Comparison of ENCODE assay signal across 9 mouse cellular contexts in the genomic region with DNA sequence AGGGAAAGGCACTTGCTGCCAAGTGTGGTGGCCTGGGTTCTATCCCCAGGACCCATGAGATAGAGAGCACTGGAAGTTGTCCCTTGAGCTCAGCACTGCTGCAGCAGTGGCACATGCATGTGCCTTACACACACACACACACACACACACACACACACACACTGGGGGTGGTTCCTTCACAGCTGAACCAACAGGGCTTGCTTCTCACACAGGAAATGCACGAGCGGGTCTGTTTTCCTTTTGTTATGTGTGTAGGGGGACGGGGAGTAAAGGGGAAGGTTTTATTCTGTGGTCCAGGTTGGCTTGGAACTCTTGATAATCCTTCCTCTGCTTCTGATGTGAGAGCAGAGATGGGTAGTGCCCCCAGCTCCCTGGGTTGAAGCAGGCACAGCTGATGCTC. TPM values are rescaled to one million over a fixed set of nuclear protein-coding genes. Genes with fewer than 3 reads are reported as not detected.
DNase-seq lines count a peak whose midpoint lies in the region; ATAC-seq lines count a peak whose summit lies in the region.
"Had no signal": no experiment of that assay in that cellular context is flagged by ENCODE, and none has a peak within 500 bp of the region (broad histone marks: within the 10 kb centered on the region; RNA-seq: fewer than 3 reads in every experiment).

No protein-coding gene starts in this region.

- peak overlapping the region; percentile 98 for H3K27ac ChIP-seq in liver, embryonic 16.5 days (ENCODE audit: low read length)

- H3K36me3 ChIP-seq in erythroblast, embryonic 14.5 days (ENCODE audit: control insufficient read depth): peaks cover 90% of the 10 kb centered on the region
- H3K36me3 ChIP-seq in liver, embryonic 16.5 days (ENCODE audit: control insufficient read depth, insufficient read depth): 0 out of 2 replicates have a peak, but pooled peaks cover 2% of the 10 kb centered on the region

- WGBS in liver, embryonic 16.5 days (ENCODE audit: insufficient replicate concordance): 19% methylated on average over 3 of the region's 3 CpGs

- peak; percentile 60 to 66 for DNase-seq in spleen, adult 18-20 months
- no peak for DNase-seq in spleen, adult 12 weeks (ENCODE audit: low spot score)
- no peak for DNase-seq in frontal cortex, postnatal 10 days (ENCODE audit: low spot score in 2 of 2)
- DNase-seq in urinary bladder, adult 18-20 months (ENCODE audit: low spot score in 2 of 2): no peak
- no peak for DNase-seq in frontal cortex, postnatal 14 days (ENCODE audit: low spot score in 2 of 2)
- DNase-seq: cerebellum, postnatal 25 days had no signal

- ATAC-seq in erythroblast, adult 5-6 weeks (replicated peaks; ENCODE audit: low FRiP score, poor library complexity, severe bottlenecking): no peak
- no peak for ATAC-seq in liver, embryonic 16.5 days (ENCODE audit: low read depth)

- peaks cover 93% of the 10 kb centered on the region for H3K4me1 ChIP-seq in erythroblast, embryonic 14.5 days (ENCODE audit: control insufficient read depth)
- peaks cover 72% of the 10 kb centered on the region for H3K4me1 ChIP-seq in liver, embryonic 16.5 days (ENCODE audit: control insufficient read depth, low read depth, low read length)

- H3K4me3 ChIP-seq in erythroblast, embryonic 14.5 days (replicated peaks): peak overlapping the region; percentile 66
- no peak overlapping the region for H3K4me3 ChIP-seq in liver, embryonic 16.5 days (ENCODE audit: low read depth, low read length)

- peak overlapping the region; percentile 77 for H3K9ac ChIP-seq in liver, embryonic 16.5 days (ENCODE audit: low read depth, low read length)

- no peaks in the 10 kb centered on the region for H3K27me3 ChIP-seq in erythroblast, embryonic 14.5 days (ENCODE audit: control insufficient read depth)
- H3K27me3 ChIP-seq in liver, embryonic 16.5 days (ENCODE audit: control insufficient read depth, insufficient read depth, low read depth, low read length): no peaks in the 10 kb centered on the region

- H3K9me3 ChIP-seq in erythroblast, embryonic 14.5 days (ENCODE audit: control insufficient read depth, low read length): no peaks in the 10 kb centered on the region
- H3K9me3 ChIP-seq in liver, embryonic 16.5 days (replicated peaks; ENCODE audit: control insufficient read depth, low read length): no peaks in the 10 kb centered on the region

- H3K4me2 ChIP-seq in liver, embryonic 16.5 days (ENCODE audit: low read depth, low read length): 0 out of 2 replicates have a peak overlapping the region, but pooled peaks have one; percentile 24

RNA-seq across cellular contexts. Expression of gene Mcl1, which starts 13.9 kb away (rescaled TPM):
- 31.1 and 36.9 TPM in 2 replicates for polyA plus RNA-seq in erythroblast, embryonic 14.5 days (2012)
- total RNA-seq in erythroblast, adult 5-6 weeks (2015; ENCODE audit: low replicate concordance): 83.2 and 113 TPM in 2 replicates
- 70.6 and 76.3 TPM in 2 replicates for total RNA-seq in erythroblast, adult 5-6 weeks (2017; ENCODE audit: low replicate concordance)
- 11.1 and 14.5 TPM in 2 replicates for polyA plus RNA-seq in liver, embryonic 16.5 days (2015; fragmentation: Nextera tagmentation; extraction: Ambion mirVana)

RNA-seq across cellular contexts. Expression of gene Adamtsl4, which starts 15.3 kb away (rescaled TPM):
- polyA plus RNA-seq in erythroblast, embryonic 14.5 days (2012): 0.22 TPM in 1 of 2 replicates, not detected in the other
- not detected in 2 replicates for total RNA-seq in erythroblast, adult 5-6 weeks (2015; ENCODE audit: low replicate concordance)
- total RNA-seq in erythroblast, adult 5-6 weeks (2017; ENCODE audit: low replicate concordance): not detected in 2 replicates
- polyA plus RNA-seq in liver, embryonic 16.5 days (2015; fragmentation: Nextera tagmentation; extraction: Ambion mirVana): 0.74 and 0.83 TPM in 2 replicates

RNA-seq across cellular contexts. Expression of gene Ensa, which starts 47.7 kb away (rescaled TPM):
- 2.8 and 4.2 TPM in 2 replicates for polyA plus RNA-seq in erythroblast, embryonic 14.5 days (2012)
- 30.9 and 34.1 TPM in 2 replicates for total RNA-seq in erythroblast, adult 5-6 weeks (2015; ENCODE audit: low replicate concordance)
- 52.8 and 58.1 TPM in 2 replicates for total RNA-seq in erythroblast, adult 5-6 weeks (2017; ENCODE audit: low replicate concordance)
- 32.8 and 33.4 TPM in 2 replicates for polyA plus RNA-seq in liver, embryonic 16.5 days (2015; fragmentation: Nextera tagmentation; extraction: Ambion mirVana)

Comparison
In these comparisons a context has a peak if more than half of its experiments do, and no peak if none do; other contexts are left out.
1. DNase-seq: peak in spleen, adult 18-20 months (2 of 2); none in spleen, adult 12 weeks (single experiment), frontal cortex, postnatal 10 days (0 of 2), urinary bladder, adult 18-20 months (0 of 2) and frontal cortex, postnatal 14 days (0 of 2).